Mouse (Mus musculus): Measurements from ENCODE around the gene Mavs. TPM values are rescaled to one million over a fixed set of nuclear protein-coding genes. Genes with fewer than 3 reads are reported as not detected.

The Mavs gene
- total RNA-seq, 2 experiments from 2014 or later = 6.5 to 6.8 TPM

DNA sequence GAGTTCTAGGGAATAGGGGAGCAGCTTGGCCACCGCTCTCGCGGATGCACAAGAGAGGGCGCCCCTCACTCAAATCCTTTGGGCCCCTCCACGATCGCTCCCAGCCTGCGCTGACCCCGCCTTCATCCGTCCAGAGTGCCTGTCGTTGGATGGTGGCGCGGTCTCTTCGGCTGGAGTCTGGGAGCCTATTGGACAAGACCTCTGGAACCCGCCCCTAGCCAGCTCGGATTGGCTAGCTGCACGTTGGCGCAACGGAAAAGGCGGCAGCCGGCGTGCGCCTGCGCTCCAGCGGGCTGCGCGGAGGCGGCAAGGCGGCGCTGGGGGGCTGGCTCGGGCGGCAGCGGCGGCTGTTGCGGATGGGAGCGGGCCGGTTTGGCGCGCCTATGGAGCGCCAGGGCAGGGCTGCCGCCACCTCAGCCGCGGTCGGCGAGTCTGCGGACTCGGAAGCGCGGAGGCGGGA, 28.4 kb downstream of the Mavs start, which contains the start of gene Pank2:
Gene Pank2, plus strand, starts transcription at position 283 of the 460 bp plus-strand sequence.
- DNase-seq = peak; percentile 98

DNA sequence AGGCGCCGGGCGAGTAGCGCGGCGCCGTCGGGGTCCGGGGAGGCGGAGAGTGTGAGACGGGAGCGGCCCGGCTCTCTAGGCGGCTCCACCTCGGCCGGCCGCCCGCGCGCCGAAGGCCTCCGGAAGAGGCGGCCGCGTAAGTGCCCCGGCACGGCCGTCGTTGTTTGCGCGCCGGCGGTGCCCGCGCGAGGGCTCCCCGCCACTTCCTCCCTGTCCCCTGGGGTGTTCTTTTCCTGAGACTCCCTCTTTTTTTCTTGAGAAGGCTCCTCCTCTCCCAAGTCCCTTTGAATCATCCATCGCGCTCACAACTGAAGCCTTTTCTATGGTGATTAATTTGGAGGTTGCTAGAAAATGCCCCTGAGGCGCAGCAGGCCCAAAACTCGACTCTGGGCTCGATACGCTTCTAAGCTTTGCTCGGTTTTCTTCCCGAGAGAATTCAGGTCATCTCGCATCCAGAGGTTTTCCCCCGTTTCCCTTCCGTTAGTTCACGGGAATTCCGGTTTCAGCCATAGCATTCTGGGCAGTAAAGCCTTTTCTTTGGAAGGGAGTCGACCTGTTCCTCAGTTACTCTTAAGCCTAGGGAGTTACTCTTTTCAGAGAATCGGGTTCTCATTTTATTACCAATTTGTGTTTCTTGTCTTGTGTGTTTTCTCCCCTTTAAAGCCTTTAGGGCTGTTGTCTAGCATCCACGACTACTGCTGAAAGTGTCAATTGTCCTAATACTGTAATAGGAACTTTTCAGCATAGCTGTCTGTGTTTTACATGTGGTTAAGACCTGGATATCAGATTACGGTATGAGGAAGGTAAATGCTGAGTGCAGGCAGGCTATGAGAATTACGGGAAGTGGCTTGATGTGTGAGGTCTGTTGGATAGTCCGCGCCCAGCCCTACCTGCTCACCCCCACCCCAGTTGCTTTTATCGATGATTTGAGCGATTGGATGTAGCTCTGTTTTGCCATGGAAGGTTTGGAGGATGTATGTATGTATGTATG, 29.1 kb downstream of the Mavs start:
- no peak for DNase-seq

DNA sequence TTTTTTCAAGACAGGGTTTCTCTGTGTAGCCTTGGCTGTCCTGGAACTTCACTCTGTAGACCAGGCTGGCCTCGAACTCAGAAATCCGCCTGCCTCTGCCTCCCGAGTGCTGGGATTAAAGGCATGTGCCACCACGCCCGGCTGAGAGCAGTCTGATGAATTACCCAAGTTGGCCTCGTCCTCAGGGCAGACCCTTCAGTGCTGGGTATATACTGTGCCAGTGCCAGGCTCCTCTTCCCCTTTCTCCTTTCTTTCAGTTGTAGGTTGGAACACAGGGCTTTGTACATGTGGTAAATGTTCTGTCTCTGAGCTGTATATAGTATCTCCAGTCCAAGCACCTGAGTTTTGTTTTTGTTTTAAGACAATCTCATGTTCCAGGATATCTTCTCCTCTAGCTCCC, 30.2 kb downstream of the Mavs start:
- DNase-seq = no peak

DNA sequence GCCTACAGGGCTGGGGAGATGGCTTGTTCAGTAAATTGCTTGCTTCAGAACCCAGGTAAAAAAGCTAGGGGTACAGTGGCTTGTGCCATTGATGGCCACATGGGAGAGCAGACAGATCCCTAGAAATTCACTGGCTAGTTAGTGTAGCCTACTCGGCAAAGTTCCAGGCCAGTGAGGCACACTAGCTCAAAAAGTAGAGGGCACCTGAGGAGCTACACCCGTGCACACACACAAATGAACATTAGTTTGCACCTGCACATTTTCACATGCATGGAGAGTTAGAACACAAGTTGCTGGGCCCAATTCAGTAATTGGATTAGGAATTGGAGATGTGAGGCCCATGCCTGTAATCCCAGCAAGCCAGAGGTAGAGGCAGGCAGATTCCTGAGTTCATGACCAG, 31.2 kb downstream of the Mavs start:
- no peak for DNase-seq

DNA sequence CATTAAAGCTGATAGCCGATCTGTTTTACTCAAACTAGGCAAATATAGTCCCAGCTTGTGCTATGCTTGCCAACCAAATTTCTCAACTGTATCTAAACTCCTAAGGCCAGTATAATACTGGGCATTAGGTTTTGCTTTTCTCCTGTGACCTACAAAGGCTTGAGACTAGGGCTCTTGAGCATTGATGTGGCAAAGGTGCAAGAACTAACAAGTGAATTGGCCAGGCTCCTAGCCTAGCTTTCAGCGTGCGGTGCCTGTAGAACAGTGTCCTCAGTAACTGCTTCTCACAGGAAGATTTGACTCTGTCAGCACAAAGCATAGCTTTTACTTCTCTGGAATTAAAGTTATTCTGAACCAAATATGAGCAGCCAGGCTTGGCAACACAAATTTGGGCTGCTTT, 41.6 kb downstream of the Mavs start:
- DNase-seq = no peak

DNA sequence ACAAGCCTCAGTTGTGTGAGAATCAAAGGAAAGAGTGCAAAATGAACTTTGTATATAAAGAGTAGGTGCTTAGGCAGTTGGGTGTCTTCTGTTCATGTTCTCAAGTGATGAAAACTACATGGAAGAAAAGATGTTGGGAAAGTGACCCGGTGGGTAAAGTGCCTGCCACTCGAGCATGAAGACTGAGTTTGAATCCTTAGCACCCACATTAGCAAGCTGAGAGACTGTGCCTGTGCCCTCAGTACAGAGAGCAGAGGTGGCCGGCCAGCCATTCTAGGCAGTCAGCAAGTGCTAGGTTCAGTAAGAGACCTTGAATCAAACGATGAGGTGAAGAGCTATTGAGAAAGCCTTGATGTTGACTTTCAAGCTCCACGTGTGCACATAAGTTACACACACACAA, 42.9 kb downstream of the Mavs start:
- DNase-seq = no peak

DNA sequence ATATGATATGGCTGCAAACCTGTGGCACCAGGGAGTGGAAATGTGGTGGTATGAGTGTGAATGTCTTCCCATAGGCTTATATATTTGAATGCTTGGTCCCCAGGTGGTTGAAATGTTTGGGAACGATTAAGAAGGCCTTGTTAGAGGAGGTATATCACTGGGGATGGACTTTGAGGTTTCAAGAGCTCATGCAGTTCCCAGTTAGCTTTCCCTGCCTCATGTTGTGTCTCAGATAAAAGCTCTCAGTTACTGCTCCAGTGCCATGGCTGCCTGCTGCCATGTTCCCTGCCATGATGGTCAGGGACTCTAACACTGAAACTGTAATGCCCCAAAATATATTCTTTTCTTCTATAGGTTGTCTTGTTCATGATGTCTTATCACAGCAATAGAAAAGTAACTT, 47.7 kb downstream of the Mavs start:
- DNase-seq = no peak

DNA sequence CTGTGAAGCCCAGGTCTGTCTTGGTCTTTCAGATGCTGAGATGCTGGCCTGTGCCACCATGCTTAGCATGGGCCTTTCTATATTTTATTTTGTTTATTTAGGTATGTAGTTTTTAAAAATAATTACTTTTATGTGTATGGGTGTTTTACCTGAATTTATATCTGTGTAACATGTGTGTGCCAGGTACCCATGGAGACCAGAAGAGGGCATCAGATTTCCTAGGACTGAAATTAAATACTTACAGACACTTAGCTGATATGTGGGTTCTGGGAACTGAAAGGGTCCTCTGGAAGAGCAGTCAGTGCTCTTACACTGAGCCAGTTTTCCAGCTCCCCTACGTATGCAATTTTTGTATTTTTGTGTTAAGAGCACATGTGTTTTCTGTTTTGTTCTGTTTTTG, 52.4 kb downstream of the Mavs start:
- no peak for DNase-seq

DNA sequence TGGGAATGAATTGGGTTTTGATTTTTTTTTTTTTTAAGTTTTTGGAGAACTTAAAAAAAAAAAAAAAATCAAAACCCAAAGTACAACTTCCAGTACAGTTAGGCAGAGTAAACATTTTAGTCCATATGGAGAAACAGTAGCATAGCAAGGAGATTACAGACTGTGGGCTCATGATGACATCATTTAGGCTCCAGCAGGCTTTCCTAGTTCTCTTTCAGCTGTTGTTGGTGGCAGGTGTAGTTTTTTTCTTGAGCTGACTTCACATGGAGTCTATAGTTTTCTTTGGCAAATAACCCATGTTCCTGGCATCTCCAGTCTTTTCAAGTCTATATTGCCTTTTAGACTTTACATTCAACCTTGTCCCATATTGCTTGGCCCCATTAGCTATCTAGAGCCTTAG, 56.8 kb downstream of the Mavs start:
- no peak for DNase-seq

DNA sequence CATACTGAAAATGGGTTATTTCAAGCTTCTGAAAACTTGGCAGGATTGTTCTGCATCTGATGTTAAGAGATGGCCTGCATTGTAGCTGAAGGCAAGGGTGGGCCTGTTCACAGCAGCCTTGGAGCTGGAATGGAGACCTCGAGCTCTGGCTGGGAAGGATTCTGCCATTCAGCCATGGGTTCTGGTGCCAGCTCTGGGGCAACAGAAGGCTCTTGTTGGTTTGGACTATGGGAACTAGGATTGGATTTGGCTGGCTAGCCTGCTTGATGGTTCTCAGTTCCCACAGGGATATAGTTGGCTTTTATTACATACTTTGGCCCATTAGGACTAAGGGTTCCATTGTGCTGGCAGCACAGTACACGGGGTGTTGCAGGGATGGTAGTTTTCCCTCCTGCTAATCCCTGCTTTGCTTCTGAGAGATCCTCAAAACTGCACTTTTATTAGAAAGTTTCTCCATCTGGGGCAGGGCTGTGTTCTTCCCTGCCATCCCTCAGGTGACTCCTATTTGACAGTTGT, 62.9 kb downstream of the Mavs start:
- DNase-seq = peak in 1 of 2 experiments; percentile 25

Small RNA genes within 50 kb of the gene (microRNA-seq; reads per million reads assigned to microRNA genes)
- 13.5 to 13.7 reads per million in 2 experiments for gene Mir103-2

Other genes starting within 250 kb of the Mavs start
- 10 to 100 TPM; 60.3 to 67.9 TPM for gene Gfra4, start 191.0 kb upstream of the Mavs start, total RNA-seq (2021)
- gene Adam33, start 170.2 kb upstream of the Mavs start, total RNA-seq (2021) = under 1 TPM in 1 of 2 experiments, not detected in 1; 0.40 TPM
- under 1 TPM; 0.27 to 0.33 TPM for gene Siglec1, start 147.3 kb upstream of the Mavs start, total RNA-seq (2021)
- 1 to 10 TPM; 7.5 to 9.1 TPM for gene Hspa12b, start 106.8 kb upstream of the Mavs start, total RNA-seq (2021)
- gene Gm11037, start 100.6 kb upstream of the Mavs start, total RNA-seq (2021) = not detected
- 10 to 100 TPM; 51.3 to 51.8 TPM for gene 1700037H04Rik, start 74.0 kb upstream of the Mavs start, total RNA-seq (2021)
- gene Cenpb, start 54.0 kb upstream of the Mavs start, total RNA-seq (2021) = 10 to 100 TPM; 73.9 to 76.5 TPM
- 10 to 100 TPM; 16.0 to 20.1 TPM for gene Cdc25b, start 47.1 kb upstream of the Mavs start, total RNA-seq (2021)
- gene Spef1, start 46.8 kb upstream of the Mavs start, total RNA-seq (2021) = 10 to 100 TPM; 10.9 to 14.4 TPM
- gene Ap5s1, start 27.0 kb upstream of the Mavs start, total RNA-seq (2021) = 10 to 100 TPM; 22.2 to 25.7 TPM
- 10 to 100 TPM; 54.5 to 59.4 TPM for gene Pank2, start 28.4 kb downstream of the Mavs start, total RNA-seq (2021)
- gene Rnf24, start 118.8 kb downstream of the Mavs start, total RNA-seq (2021) = 10 to 100 TPM; 28.3 to 29.5 TPM

Measured in layer of hippocampus, postnatal 36 days (tissue).